Mouse (Mus musculus) bone marrow macrophage, adult 2 months (primary cell): ENCODE results near the gene Lrrc47.

Experiments used
- CTCF ChIP-seq: IDR thresholded peaks from 2 replicates; pipeline ENCODE4 v1.5.1; 2012; ENCODE audit warnings: low read depth, mild to moderate bottlenecking, low read length, moderate library complexity
- POLR2A ChIP-seq: IDR thresholded peaks from 2 replicates; pipeline ENCODE4 v1.6.1; 2012; ENCODE audit warnings: mild to moderate bottlenecking, low read depth, low read length, borderline replicate concordance

DNA sequence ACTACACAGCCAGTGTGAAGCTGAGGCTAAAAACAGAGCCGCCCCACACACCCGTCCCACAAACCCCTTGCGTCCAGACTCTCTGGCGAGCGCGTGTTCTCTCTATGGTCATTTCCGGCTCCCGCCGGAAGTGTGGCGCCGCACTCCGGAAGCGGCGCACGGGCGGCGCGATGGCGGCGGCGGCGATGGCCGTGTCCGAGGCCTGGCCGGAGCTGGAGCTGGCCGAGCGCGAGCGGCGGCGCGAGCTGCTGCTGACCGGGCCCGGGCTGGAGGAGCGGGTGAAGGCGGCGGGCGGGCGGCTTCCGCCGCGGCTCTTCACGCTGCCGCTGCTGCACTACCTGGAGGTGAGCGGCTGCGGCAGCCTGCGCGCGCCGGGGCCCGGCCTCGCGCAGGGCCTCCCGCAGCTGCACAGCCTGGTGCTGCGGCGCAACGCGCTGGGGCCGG lies at the start of gene Lrrc47:
- no peak for TF ChIP-seq CTCF
- no peak for TF ChIP-seq POLR2A
